Mouse (Mus musculus) cerebellum, postnatal 4 days (tissue): Measurements from ENCODE around the gene Mipep.

Source experiments
- DNase-seq, 2 experiments: peaks; one replicate each; pipeline ENCODE4 v3.0.0; 2022; ENCODE audit warnings: low spot score in 2 of 2, mixed read lengths in 1 of 2

The Mipep gene

GRCm38 (mm10) chr14:60757265-60757664 lies 27.1 kb upstream of the Mipep start:
- DNase-seq = no peak

- DNase-seq = no peak
Measured at GRCm38 (mm10) chr14:60757722-60758121, 26.7 kb upstream of the Mipep start.

GRCm38 (mm10) chr14:60759097-60759496 lies 25.3 kb upstream of the Mipep start:
- DNase-seq = no peak

GRCm38 (mm10) chr14:60761801-60762200 lies 22.6 kb upstream of the Mipep start:
- no peak for DNase-seq

- DNase-seq = no peak
Measured at GRCm38 (mm10) chr14:60762754-60763153, 21.6 kb upstream of the Mipep start.

- no peak for DNase-seq
Measured at GRCm38 (mm10) chr14:60763746-60764145, 20.6 kb upstream of the Mipep start.

GRCm38 (mm10) chr14:60764526-60764925 lies 19.8 kb upstream of the Mipep start:
- DNase-seq = no peak

GRCm38 (mm10) chr14:60765025-60765424 lies 19.3 kb upstream of the Mipep start:
- no peak for DNase-seq

GRCm38 (mm10) chr14:60767884-60768283 lies 16.5 kb upstream of the Mipep start, which contains the start of gene C1qtnf9:
Gene C1qtnf9, plus strand, starts transcription at chr14:60768134.
- DNase-seq = no peak

GRCm38 (mm10) chr14:60769340-60769739 lies 15.0 kb upstream of the Mipep start:
- DNase-seq = no peak

- no peak for DNase-seq
Measured at GRCm38 (mm10) chr14:60770594-60770993, 13.8 kb upstream of the Mipep start.

- peak; percentile 54 to 79 for DNase-seq
Measured at GRCm38 (mm10) chr14:60771057-60771456, 13.3 kb upstream of the Mipep start.

- no peak for DNase-seq
Measured at GRCm38 (mm10) chr14:60773476-60773875, 10.9 kb upstream of the Mipep start.

- no peak for DNase-seq
Measured at GRCm38 (mm10) chr14:60776521-60776920, 7.9 kb upstream of the Mipep start.

- DNase-seq = no peak
Measured at GRCm38 (mm10) chr14:60777485-60777919, 6.9 kb upstream of the Mipep start.

- no peak for DNase-seq
Measured at GRCm38 (mm10) chr14:60779198-60779597, 5.2 kb upstream of the Mipep start.

GRCm38 (mm10) chr14:60782121-60782656 lies 2.2 kb upstream of the Mipep start:
- DNase-seq = no peak

- no peak for DNase-seq
Measured at GRCm38 (mm10) chr14:60783196-60783595, 1.2 kb upstream of the Mipep start.

- DNase-seq = peak in 1 of 2 experiments; percentile 62
Measured at GRCm38 (mm10) chr14:60790103-60790502, 5.7 kb downstream of the Mipep start.

- DNase-seq = no peak
Measured at GRCm38 (mm10) chr14:60796600-60797322, 12.4 kb downstream of the Mipep start.

- DNase-seq = no peak
Measured at GRCm38 (mm10) chr14:60797596-60797995, 13.2 kb downstream of the Mipep start.

- DNase-seq = no peak
Measured at GRCm38 (mm10) chr14:60798721-60799120, 14.3 kb downstream of the Mipep start.
